Mouse (Mus musculus) megakaryocyte-erythroid progenitor cell, adult 5-6 weeks (primary cell): ENCODE measurements around the gene Scn1a. TPM values are rescaled to one million over a fixed set of nuclear protein-coding genes. Genes with fewer than 3 reads are reported as not detected.

ENCODE experiments used
- ATAC-seq: replicated peaks from 2 replicates; pipeline ENCODE4 v1.8.0; 2016; ENCODE audit warnings: mild to moderate bottlenecking, inconsistent platforms; ENCODE audit not compliant: severe bottlenecking, poor library complexity, low FRiP score, low TSS enrichment
- total RNA-seq, 2 experiments: library from RNA; stranded (forward) in 1 of 2; stranded (reverse) in 1 of 2; fragments of 200-1000, 215-1000 nt in 1 of 2; fragments of >200 nt in 1 of 2; fragmentation: Nextera tagmentation in 1 of 2; gene quantifications; 2 replicates each; pipeline ENCODE4 v1.2.3; 2014 to 2017

Scn1a gene
- total RNA-seq, 2 experiments from 2014 or later, result not detected

DNA sequence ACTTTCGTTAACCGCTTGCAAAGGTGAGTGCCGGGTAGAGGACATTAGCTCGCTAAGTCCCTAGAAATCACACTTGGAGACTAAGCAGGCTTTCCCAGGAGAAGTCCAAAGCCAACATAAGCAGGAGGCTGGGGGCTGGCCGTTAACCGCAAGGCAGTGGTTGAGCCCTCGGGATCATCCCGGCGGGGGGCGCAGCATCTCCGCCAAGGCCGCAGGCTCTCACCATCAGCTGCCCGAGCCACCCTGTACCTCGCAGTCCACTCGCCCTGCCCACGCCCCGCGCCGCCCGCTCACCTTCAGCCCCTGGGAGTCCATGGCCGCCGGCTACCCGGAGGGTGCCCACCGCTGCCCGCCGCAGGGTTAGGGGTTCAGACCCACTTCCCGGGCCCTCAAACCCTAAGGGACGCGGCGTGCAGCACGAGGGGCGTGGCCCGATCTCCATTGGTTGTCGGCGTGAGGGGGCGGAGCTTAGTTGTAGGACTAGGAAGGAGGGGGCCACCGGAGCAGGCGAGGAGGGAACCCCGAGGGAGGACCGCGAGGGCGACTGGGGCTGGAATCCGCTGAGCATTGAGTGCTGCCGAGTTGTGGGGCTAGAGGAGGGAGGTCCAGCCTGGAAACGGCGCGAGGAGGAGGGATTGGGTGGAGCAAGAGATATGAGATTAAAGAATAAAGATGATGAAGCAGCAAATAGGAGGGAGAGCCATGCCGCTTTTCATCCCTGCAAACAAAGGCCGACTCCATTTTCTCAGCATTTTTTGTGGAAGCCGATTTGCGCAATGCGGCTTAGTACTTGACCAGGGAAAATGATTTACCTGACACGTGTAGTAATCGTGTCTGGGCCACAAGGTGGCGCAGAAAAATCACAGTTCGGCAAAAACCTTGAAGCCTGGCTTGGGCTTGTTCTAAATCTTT is 184.2 kb downstream of the Scn1a start, which contains the start of gene Ttc21b:
Gene Ttc21b, minus strand, starts transcription at position 398 of the 912 bp plus-strand sequence.
- ATAC-seq, result peak; percentile 100

DNA sequence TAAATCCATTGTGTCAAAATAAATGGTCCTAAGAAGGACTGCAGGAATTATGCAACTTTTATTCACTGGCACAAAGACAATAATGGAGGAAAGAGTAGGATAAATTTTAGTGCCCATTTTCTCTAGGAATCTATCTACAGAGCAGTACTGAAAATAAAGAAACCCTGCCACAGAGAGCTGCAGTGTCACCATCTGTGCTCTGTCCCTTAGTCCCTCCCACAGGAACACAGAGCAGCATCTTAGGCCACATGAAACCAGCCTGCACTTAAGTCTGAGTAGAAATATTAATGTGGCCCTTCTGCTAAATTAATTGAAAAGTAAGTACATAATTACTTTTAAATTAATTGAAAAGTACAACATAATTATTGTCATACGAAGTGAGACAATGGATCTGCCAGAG is 196.6 kb downstream of the Scn1a start:
- no peak for ATAC-seq

DNA sequence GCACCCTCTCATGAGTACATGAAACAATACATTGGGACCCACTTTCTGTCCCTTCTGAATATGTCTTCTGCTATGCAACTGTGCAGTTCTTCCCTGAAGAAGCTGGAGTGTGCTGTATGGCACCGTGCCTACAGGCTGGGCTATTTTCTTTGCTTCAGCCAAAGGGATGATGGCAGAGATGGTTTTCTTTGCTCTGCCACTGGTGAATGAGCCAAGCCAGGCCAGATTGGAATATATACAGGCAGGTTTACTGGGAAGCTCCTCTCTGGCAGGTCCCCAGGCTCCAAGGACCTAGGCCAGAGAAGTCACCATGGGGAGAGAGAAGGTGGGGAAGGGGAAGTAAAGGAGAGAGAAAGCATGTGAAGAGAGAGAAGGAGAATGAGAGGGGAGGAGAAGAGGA is 200.3 kb downstream of the Scn1a start:
- ATAC-seq, result no peak

DNA sequence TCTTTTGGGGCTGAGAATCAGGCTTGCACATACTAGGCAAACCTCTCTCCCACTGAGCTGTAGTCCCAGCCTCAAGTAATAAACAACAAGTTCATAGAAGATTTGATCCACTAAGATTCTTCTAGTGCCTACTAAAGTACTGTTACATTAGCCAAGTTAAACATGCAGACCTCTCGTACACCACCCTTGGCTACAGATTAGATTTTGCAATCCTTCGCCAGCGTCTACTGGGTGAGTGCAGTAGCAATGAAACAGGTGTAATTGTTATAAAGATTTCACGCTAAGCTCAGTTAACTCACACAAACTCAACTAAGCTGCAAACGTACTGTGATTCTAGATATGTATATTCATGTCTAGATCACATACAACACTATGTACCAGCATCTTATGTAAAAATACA is 201.8 kb downstream of the Scn1a start:
- ATAC-seq, result no peak

DNA sequence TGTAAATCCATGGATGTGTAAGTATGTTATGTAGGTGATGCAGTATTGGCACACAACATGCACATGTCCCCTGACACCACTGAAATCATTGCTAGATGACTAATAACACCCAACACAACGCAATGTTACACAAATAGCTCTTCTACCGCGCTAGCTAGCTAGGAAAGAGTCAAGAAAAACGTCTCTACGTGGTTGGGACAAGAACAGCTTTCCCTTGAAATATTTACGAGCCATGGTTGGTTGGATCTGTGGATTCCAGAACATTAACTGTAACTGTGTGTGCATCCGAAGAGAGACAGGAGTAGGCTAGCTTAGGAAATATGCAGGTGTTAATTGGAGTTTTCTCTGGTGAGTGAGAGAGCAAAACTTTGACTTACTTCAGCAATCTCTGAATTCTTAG is 219.7 kb downstream of the Scn1a start:
- no peak for ATAC-seq

Other genes with a start within 250 kb of the Scn1a start
- gene Ttc21b, start 184.2 kb downstream of the Scn1a start, total RNA-seq (2014; fragmentation: Nextera tagmentation), result 1.7 and 3.8 TPM in 2 replicates
- 0.99 and 6.7 TPM in 2 replicates for gene Ttc21b, start 184.2 kb downstream of the Scn1a start, total RNA-seq (2017)
- gene Scn9a, start 194.1 kb upstream of the Scn1a start, total RNA-seq (2014; fragmentation: Nextera tagmentation), result not detected in 2 replicates
- gene Scn9a, start 194.1 kb upstream of the Scn1a start, total RNA-seq (2017), result not detected in 2 replicates